Mouse (Mus musculus): ENCODE data around the gene Cntnap2.

DNA sequence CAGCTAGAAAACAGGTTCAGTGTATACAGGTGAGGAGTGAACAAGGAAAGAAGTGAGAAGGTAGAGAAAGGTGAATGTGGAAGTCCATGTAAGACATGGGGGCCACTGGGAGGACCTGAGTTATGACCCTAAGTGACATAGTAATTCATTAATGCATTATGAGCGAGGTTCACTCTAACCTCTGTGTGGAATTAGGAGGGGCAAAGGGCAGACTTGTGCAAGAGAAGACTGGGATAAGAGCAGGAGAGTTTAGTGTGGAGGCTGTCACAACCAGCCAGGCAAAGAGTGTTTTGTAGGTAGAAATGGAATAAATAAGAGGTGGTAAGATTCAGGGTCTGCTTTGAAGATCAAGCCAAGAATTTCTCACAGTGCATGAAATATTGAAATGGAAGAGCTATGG, 2045.8 kb downstream of the Cntnap2 start:
- TF ChIP-seq CTCF (IDR thresholded peaks at IDR 0.05; ENCODE audit: low read depth) (no peak), EP300 (IDR thresholded peaks at IDR 0.05; ENCODE audit: low read depth) (no peak)

All from liver, postnatal 0 days (tissue).